Mouse (Mus musculus) midbrain, embryonic 11.5 days (tissue): ENCODE measurements around the gene Gm11114. TPM values are rescaled to one million over a fixed set of nuclear protein-coding genes. Genes with fewer than 3 reads are reported as not detected.

Source experiments
- ATAC-seq: fragments of 200-750 bp; cut with Nextera tagmentation; 2 replicates; pipeline ENCODE4 v1.8.0; 2017; ENCODE audit warnings: moderate TSS enrichment, moderate library complexity; ENCODE audit not compliant: low FRiP score
- DNase-seq: peaks from one replicate; pipeline ENCODE4 v3.0.0; 2015; ENCODE audit warnings: low spot score; ENCODE audit errors: missing footprints
- H3K27ac ChIP-seq: fragments of 300-500 bp; sonication (generic); 2 replicates; pipeline ENCODE4 v1.5.1; 2014; ENCODE audit warnings: low read depth, low read length
- H3K27me3 ChIP-seq: fragments of 300-500 bp; sonication (generic); 2 replicates; pipeline ENCODE4 v1.6.1; 2014; ENCODE audit warnings: mild to moderate bottlenecking, low read length, moderate library complexity, mixed read lengths; ENCODE audit not compliant: control insufficient read depth, insufficient read depth
- H3K36me3 ChIP-seq: fragments of 300-500 bp; sonication (generic); 2 replicates; pipeline ENCODE4 v1.6.1; 2014; ENCODE audit warnings: mild to moderate bottlenecking, low read length, moderate library complexity, mixed read lengths; ENCODE audit not compliant: control insufficient read depth, insufficient read depth
- H3K4me1 ChIP-seq: fragments of 300-500 bp; sonication (generic); 2 replicates; pipeline ENCODE4 v1.6.1; 2014; ENCODE audit warnings: low read length; ENCODE audit not compliant: control insufficient read depth, insufficient read depth
- H3K4me2 ChIP-seq: fragments of 300-500 bp; sonication (generic); 2 replicates; pipeline ENCODE4 v1.6.1; 2014; ENCODE audit warnings: mild to moderate bottlenecking, moderate library complexity
- H3K4me3 ChIP-seq: fragments of 300-500 bp; sonication (generic); 2 replicates; pipeline ENCODE4 v1.5.1; 2014; ENCODE audit warnings: low read depth, low read length
- H3K9ac ChIP-seq: fragments of 300-500 bp; sonication (generic); 2 replicates; pipeline ENCODE4 v1.6.1; 2014; ENCODE audit warnings: low read length
- H3K9me3 ChIP-seq: fragments of 300-500 bp; sonication (generic); 2 replicates; pipeline ENCODE4 v1.6.1; 2016; ENCODE audit warnings: low read length; ENCODE audit not compliant: control insufficient read depth
- WGBS: fragments of 180-500 bp; shearing (Covaris S2); extraction: QIAGEN DNeasy Blood & Tissue Kit; methylation state at CpG from one replicate; pipeline ENCODE4 v1.1.7; 2014; 5-methylcytosine and 5-hydroxymethylcytosine counted together
- polyA plus RNA-seq: library from polyadenylated mRNA; unstranded; fragments of >200 nt; fragmentation: Nextera tagmentation; extraction: Ambion mirVana; gene quantifications from 2 replicates; pipeline ENCODE4 v1.2.1, GENCODE M21; 2014

Gene Gm11114
- polyA plus RNA-seq, 1 experiment from 2014 or later: not detected

- DNase-seq (peak; percentile 95), ATAC-seq (peak; percentile 75)
- Histone ChIP-seq H3K27ac (no peak overlapping the region), H3K4me1 (no peaks in the 10 kb centered on the region), H3K9ac (peak overlapping the region; percentile 55), H3K9me3 (no peaks in the 10 kb centered on the region), H3K4me3 (peak overlapping the region; percentile 68), H3K27me3 (peaks cover 7% of the 10 kb centered on the region; the same call in 1 of the 2 replicates), H3K4me2 (peak overlapping the region; percentile 91), H3K36me3 (no peaks in the 10 kb centered on the region)
- WGBS: under 1% methylated on average over 83 of the region's 88 CpGs
Observed at GRCm38 (mm10) chr9:85326292-85327241, 14.0 kb downstream of the Gm11114 start.

GRCm38 (mm10) chr9:85327242-85328211, 15.0 kb downstream of the Gm11114 start, which contains the start of gene Tent5a:
TSS of gene Tent5a (minus strand) at chr9:85327348.
- no peak within 1 kb of the TSS; the same call in 1 of the 2 replicates for H3K27ac ChIP-seq
- H3K4me3 ChIP-seq: peak within 1 kb of the TSS; percentile 68
- H3K4me2 ChIP-seq: peak within 1 kb of the TSS; percentile 91
- H3K36me3 ChIP-seq: no peaks in the 10 kb centered on the region
- whole genome bisulfite sequencing: under 1% methylated on average over 72 of the region's 72 CpGs
- peak; percentile 94 for ATAC-seq
- peaks cover 7% of the 10 kb centered on the region; the same call in 1 of the 2 replicates for H3K27me3 ChIP-seq
- DNase-seq: peak; percentile 96
- H3K4me1 ChIP-seq: no peaks in the 10 kb centered on the region
- peak within 1 kb of the TSS; percentile 55 for H3K9ac ChIP-seq
- H3K9me3 ChIP-seq: no peaks in the 10 kb centered on the region

DNA sequence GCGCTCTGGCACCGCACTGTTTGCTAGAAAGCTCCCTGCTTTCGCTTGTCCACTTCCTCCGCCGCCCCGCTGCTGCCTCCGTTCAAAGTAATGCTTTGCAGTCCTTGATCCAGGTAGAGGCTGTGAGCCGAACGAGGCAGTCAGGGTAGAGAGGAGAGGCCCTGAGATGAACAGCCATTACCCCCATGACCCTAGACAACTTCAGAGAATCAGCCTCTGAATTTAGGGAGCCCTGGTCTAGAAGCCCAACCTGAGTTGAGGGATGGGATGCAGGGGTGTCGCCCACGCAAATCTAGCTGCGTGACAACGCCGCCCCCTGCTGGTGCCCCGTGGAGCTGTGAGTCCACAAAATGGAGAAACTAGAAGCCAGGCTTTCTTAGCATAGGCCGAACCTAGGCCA, 15.7 kb downstream of the Gm11114 start:
- DNase-seq (peak; percentile 99), ATAC-seq (peak; percentile 59)
- Histone ChIP-seq H3K4me1 (no peaks in the 10 kb centered on the region), H3K9me3 (no peaks in the 10 kb centered on the region), H3K9ac (peak overlapping the region; percentile 54; the same call in 1 of the 2 replicates), H3K27ac (no peak overlapping the region), H3K4me2 (peak overlapping the region; percentile 91), H3K4me3 (peak overlapping the region; percentile 68), H3K27me3 (peaks cover 7% of the 10 kb centered on the region; the same call in 1 of the 2 replicates), H3K36me3 (no peaks in the 10 kb centered on the region)
- WGBS: 2% methylated on average over 16 of the region's 16 CpGs

DNA sequence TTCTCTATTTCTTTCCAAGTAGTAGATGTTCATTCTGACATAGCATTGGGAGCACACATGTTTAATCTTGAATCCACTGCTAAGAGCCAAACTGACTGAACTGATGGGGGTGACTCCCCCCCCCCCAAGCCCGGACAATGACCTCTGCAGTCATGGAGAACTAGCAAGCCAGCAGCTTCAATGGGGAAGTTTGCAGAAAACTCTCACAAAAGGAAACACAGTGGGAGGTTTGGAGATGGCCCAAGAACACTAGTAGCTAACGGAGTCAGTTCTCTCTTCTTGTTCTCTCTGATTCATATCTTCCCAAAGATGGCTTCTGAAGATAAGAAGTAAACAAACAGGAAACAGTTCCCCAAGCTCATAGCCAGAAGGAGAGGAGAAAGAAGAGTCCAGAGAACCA, 18.9 kb downstream of the Gm11114 start:
- ATAC-seq: no peak
- 72% methylated on average over 2 of the region's 2 CpGs for WGBS

DNA sequence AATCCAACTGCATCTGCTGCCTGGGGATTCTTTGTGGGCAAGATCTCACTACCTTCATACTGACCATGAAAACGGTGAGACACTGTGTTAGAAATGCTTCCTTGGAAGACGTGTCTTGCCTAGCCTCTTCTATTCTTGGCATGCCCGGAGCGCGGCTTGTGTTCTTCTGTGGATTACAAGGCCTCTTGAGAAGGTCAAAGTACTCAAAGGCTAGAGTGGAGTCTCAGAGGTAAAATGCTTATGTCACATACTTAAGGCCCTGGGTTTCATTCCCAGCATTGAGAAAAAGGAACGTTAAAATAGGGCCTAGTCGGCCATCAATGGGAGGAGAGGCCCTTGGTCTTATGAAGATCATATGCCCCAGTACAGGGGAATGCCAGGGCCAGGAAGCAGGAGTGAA, 23.5 kb downstream of the Gm11114 start:
- ATAC-seq: no peak
- Histone ChIP-seq H3K27ac (no peak overlapping the region), H3K4me3 (no peak overlapping the region), H3K9me3 (no peaks in the 10 kb centered on the region), H3K36me3 (no peaks in the 10 kb centered on the region), H3K4me2 (no peak overlapping the region), H3K9ac (no peak overlapping the region), H3K4me1 (no peaks in the 10 kb centered on the region), H3K27me3 (no peaks in the 10 kb centered on the region)
- 88% methylated on average over 7 of the region's 7 CpGs for WGBS
- peak; percentile 57 for DNase-seq

More for the DNA sequence above, 18.9 kb downstream of the Gm11114 start:
- no peak overlapping the region for H3K27ac ChIP-seq
- H3K4me1 ChIP-seq: no peaks in the 10 kb centered on the region
- DNase-seq: peak; percentile 53
- H3K4me2 ChIP-seq: no peak overlapping the region
- H3K27me3 ChIP-seq: no peaks in the 10 kb centered on the region; the same call in 1 of the 2 replicates
- no peaks in the 10 kb centered on the region for H3K9me3 ChIP-seq
- H3K9ac ChIP-seq: no peak overlapping the region
- H3K4me3 ChIP-seq: no peak overlapping the region
- no peaks in the 10 kb centered on the region for H3K36me3 ChIP-seq

- H3K9ac ChIP-seq: no peak overlapping the region
- no peak overlapping the region for H3K27ac ChIP-seq
- H3K4me3 ChIP-seq: no peak overlapping the region
- DNase-seq: no peak
- ATAC-seq: no peak
- no peaks in the 10 kb centered on the region for H3K27me3 ChIP-seq
- 59% methylated on average over 3 of the region's 3 CpGs for WGBS
- H3K4me1 ChIP-seq: no peaks in the 10 kb centered on the region
- H3K36me3 ChIP-seq: no peaks in the 10 kb centered on the region
- no peaks in the 10 kb centered on the region for H3K9me3 ChIP-seq
- no peak overlapping the region for H3K4me2 ChIP-seq
Observed at GRCm38 (mm10) chr9:85340303-85340702, 27.7 kb downstream of the Gm11114 start.

DNA sequence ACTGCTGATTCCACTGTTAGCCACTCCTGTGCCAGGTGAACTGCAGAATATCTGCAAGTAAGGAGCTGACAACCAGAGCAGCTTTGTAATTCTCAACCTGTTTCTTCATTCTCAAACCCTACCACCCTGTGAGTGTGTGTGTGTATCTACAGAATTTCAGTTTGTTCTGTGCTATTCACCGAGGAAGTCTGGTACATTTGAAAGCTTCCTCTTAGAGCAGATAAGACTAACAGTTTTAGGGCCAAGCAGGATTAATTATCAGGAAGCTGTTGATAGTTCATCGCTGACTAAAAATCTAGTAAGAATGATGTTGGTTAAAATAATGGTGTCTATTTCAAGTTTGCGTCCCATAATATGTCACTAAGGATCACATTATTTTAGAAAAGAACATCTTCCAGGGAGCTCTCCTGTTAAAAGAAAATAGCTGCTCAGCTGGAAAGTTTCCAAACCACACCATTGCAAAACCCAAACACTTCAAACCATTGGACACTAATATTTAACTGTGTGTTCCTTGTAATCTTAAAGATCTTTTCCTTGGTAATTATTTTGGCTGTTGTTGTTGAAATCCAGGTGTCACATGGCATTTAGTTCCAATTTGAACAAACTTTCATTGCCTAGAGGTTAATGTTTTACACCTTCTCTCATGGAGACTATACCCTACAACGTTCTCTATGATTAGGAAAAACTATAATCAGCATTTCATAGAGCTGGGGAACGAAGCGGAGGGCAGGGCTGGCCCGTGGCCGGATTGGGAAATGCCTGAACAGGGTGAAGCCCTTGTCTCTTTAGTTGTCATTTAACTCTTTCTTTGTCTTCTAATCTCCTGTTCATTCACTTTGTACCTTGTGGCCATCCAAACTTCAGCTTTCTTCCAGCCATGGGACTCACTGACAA, 30.6 kb downstream of the Gm11114 start:
- Histone ChIP-seq H3K9me3 (no peaks in the 10 kb centered on the region), H3K4me2 (no peak overlapping the region), H3K4me3 (no peak overlapping the region), H3K9ac (no peak overlapping the region), H3K27ac (no peak overlapping the region), H3K4me1 (no peaks in the 10 kb centered on the region), H3K27me3 (no peaks in the 10 kb centered on the region), H3K36me3 (no peaks in the 10 kb centered on the region)
- ATAC-seq (no peak), DNase-seq (no peak)
- WGBS: 84% methylated on average over 8 of the region's 8 CpGs
